30 mouse cellular contexts compared by ENCODE assay signal in genomic region chr8:46326715-46327114, GRCm38 (mm10). TPM values are rescaled to one million over a fixed set of nuclear protein-coding genes. Genes with fewer than 3 reads are reported as not detected.
DNase-seq lines count a peak whose midpoint lies in the region; ATAC-seq and TF ChIP-seq lines count a peak whose summit lies in the region.
"Had no signal": no experiment of that assay in that cellular context is flagged by ENCODE, and none has a peak within 500 bp of the region (broad histone marks: within the 10 kb centered on the region; RNA-seq: fewer than 3 reads in every experiment).

No protein-coding gene starts in this region.

- H3K4me2 ChIP-seq in liver, postnatal 0 days (ENCODE audit: low read depth, low read length), result no peak overlapping the region
- no peak overlapping the region for H3K4me2 ChIP-seq in liver, embryonic 11.5 days
- H3K4me2 ChIP-seq in forebrain, embryonic 12.5 days, result no peak overlapping the region
- H3K4me2 ChIP-seq: embryonic facial prominence, embryonic 13.5 days; hindbrain, embryonic 13.5 days; intestine, embryonic 15.5 days had no signal

- H3K9ac ChIP-seq in liver, postnatal 0 days (replicated peaks), result no peak overlapping the region
- no peak overlapping the region for H3K9ac ChIP-seq in liver, embryonic 11.5 days (ENCODE audit: low read depth, low read length)
- no peak overlapping the region for H3K9ac ChIP-seq in forebrain, embryonic 12.5 days
- H3K9ac ChIP-seq: embryonic facial prominence, embryonic 13.5 days; forebrain, postnatal 0 days; hindbrain, embryonic 13.5 days; intestine, embryonic 15.5 days had no signal

- no peaks in the 10 kb centered on the region for H3K27me3 ChIP-seq in liver, postnatal 0 days (ENCODE audit: insufficient read depth, low read length)
- H3K27me3 ChIP-seq in liver, embryonic 11.5 days (replicated peaks; ENCODE audit: control insufficient read depth, insufficient read depth, low read length), result no peaks in the 10 kb centered on the region
- H3K27me3 ChIP-seq in forebrain, embryonic 12.5 days, result no peaks in the 10 kb centered on the region
- H3K27me3 ChIP-seq: embryonic facial prominence, embryonic 13.5 days; hindbrain, embryonic 13.5 days; intestine, embryonic 15.5 days had no signal

- WGBS in liver, postnatal 0 days (ENCODE audit: insufficient replicate concordance), result 59% methylated on average over 5 of the region's 5 CpGs
- 81% methylated on average over 5 of the region's 5 CpGs for WGBS in liver, embryonic 11.5 days
- 79% methylated on average over 5 of the region's 5 CpGs for WGBS in forebrain, embryonic 12.5 days

- ATAC-seq in liver, postnatal 0 days, result peak; percentile 53
- ATAC-seq in liver, embryonic 11.5 days (replicated peaks; ENCODE audit: low FRiP score), result no peak
- peak; percentile 97 for ATAC-seq in megakaryocyte, adult 5-6 weeks (ENCODE audit: poor library complexity, severe bottlenecking)
- ATAC-seq in forebrain, embryonic 12.5 days (ENCODE audit: low FRiP score), result no peak
- ATAC-seq: activated CD4-positive, CD25-positive, alpha-beta regulatory T cell, adult 4 months; forebrain, embryonic 14.5 days; forebrain, postnatal 0 days; hindbrain, embryonic 16.5 days; intestine, embryonic 15.5 days had no signal

- 0 out of 2 replicates have a peak, but pooled peaks cover 4% of the 10 kb centered on the region for H3K4me1 ChIP-seq in liver, postnatal 0 days (ENCODE audit: insufficient read depth)
- H3K4me1 ChIP-seq in liver, embryonic 11.5 days (replicated peaks; ENCODE audit: control insufficient read depth, insufficient read depth, low read length), result no peaks in the 10 kb centered on the region; the same call in none of the 2 replicates
- H3K4me1 ChIP-seq in forebrain, embryonic 12.5 days, result no peaks in the 10 kb centered on the region
- H3K4me1 ChIP-seq: embryonic facial prominence, embryonic 10.5 days; forebrain, embryonic 10.5 days; hindbrain, embryonic 13.5 days had no signal

- H3K27ac ChIP-seq in liver, postnatal 0 days (ENCODE audit: low read depth), result no peak overlapping the region
- H3K27ac ChIP-seq in liver, embryonic 11.5 days (ENCODE audit: low read depth, low read length), result no peak overlapping the region
- no peak overlapping the region for H3K27ac ChIP-seq in forebrain, embryonic 12.5 days
- H3K27ac ChIP-seq: embryonic facial prominence, embryonic 10.5 days; embryonic facial prominence, embryonic 13.5 days; forebrain, embryonic 10.5 days; gastrocnemius, adult 2 months; hindbrain, embryonic 10.5 days; hindbrain, embryonic 13.5 days; intestine, embryonic 15.5 days had no signal

- no peak overlapping the region for H3K4me3 ChIP-seq in liver, postnatal 0 days (ENCODE audit: low read depth, low read length)
- no peak overlapping the region for H3K4me3 ChIP-seq in liver, embryonic 11.5 days (ENCODE audit: low read depth, low read length)
- no peak overlapping the region for H3K4me3 ChIP-seq in forebrain, embryonic 12.5 days (replicated peaks)
- H3K4me3 ChIP-seq: embryonic facial prominence, embryonic 10.5 days; embryonic facial prominence, embryonic 13.5 days; erythroblast, embryonic 14.5 days; forebrain, embryonic 10.5 days; gastrocnemius, adult 2 months; hindbrain, embryonic 10.5 days; hindbrain, embryonic 13.5 days; intestine, embryonic 15.5 days had no signal

- peak; percentile 59 for DNase-seq in heart, adult 11 months
- DNase-seq in heart, postnatal 4 days, result no peak
- DNase-seq in liver, postnatal 0 days, result no peak
- no peak for DNase-seq in liver, embryonic 11.5 days (ENCODE audit: low spot score)
- DNase-seq: adrenal gland, adult 8-10 months; cerebellum, adult 11 months; cerebellum, adult 8-10 months; cerebellum, postnatal 36 days; embryo, embryonic 11 days; forebrain, postnatal 0 days; gastrocnemius, adult 2 months; gastrocnemius, postnatal 14 days; heart, adult 18-20 months had no signal

- H3K9me3 ChIP-seq in liver, postnatal 0 days (ENCODE audit: low read length), result no peaks in the 10 kb centered on the region
- peaks cover 4% of the 10 kb centered on the region for H3K9me3 ChIP-seq in liver, embryonic 11.5 days (ENCODE audit: control insufficient read depth, low read length)
- peaks cover 5% of the 10 kb centered on the region; the same call in 1 of the 2 replicates for H3K9me3 ChIP-seq in forebrain, embryonic 12.5 days
- H3K9me3 ChIP-seq: embryonic facial prominence, embryonic 13.5 days; intestine, embryonic 15.5 days had no signal

- TF ChIP-seq CTCF in liver, postnatal 0 days (IDR thresholded peaks at IDR 0.05; ENCODE audit: low read depth), result no peak

- no peak for TF ChIP-seq EP300 in liver, postnatal 0 days (IDR thresholded peaks at IDR 0.05; ENCODE audit: low read depth)

- H3K36me3 ChIP-seq in liver, postnatal 0 days (replicated peaks; ENCODE audit: insufficient read depth, low read length), result no peaks in the 10 kb centered on the region
- H3K36me3 ChIP-seq in liver, embryonic 11.5 days (ENCODE audit: control insufficient read depth, insufficient read depth, low read length), result no peaks in the 10 kb centered on the region
- H3K36me3 ChIP-seq in forebrain, embryonic 12.5 days (replicated peaks), result no peaks in the 10 kb centered on the region
- H3K36me3 ChIP-seq: embryonic facial prominence, embryonic 10.5 days; embryonic facial prominence, embryonic 13.5 days; forebrain, embryonic 10.5 days; hindbrain, embryonic 10.5 days; hindbrain, embryonic 13.5 days; intestine, embryonic 15.5 days had no signal

RNA-seq across cellular contexts. Expression of gene Helt, which starts 32.2 kb away (rescaled TPM):
- total RNA-seq in heart, postnatal 4 days (2021), result not detected
- polyA plus RNA-seq in liver, postnatal 0 days (2015; fragmentation: Nextera tagmentation; extraction: Ambion mirVana), result not detected in 2 replicates
- not detected in 2 replicates for polyA plus RNA-seq in liver, embryonic 11.5 days (2014; fragmentation: Nextera tagmentation; extraction: Ambion mirVana)
- total RNA-seq in megakaryocyte, adult 5-6 weeks (2015), result not detected in 2 replicates
- total RNA-seq in megakaryocyte, adult 5-6 weeks (2017), result not detected in 2 replicates
- 11.1 and 13.0 TPM in 2 replicates for polyA plus RNA-seq in forebrain, embryonic 12.5 days (2016; fragmentation: Nextera tagmentation; extraction: Ambion mirVana)
- total RNA-seq: adrenal gland, postnatal 36 days; ES-E14; gastrocnemius, postnatal 4 days had no signal
- polyA plus RNA-seq: activated CD4-positive, CD25-positive, alpha-beta regulatory T cell, adult 4 months; embryonic facial prominence, embryonic 13.5 days; erythroblast, embryonic 14.5 days; heart, embryonic 14.5 days; heart, postnatal 0 days; hindbrain, embryonic 16.5 days; intestine, embryonic 15.5 days had no signal

Comparison
In these comparisons a context has a peak if more than half of its experiments do, and no peak if none do; other contexts are left out.
1. ATAC-seq: peak in liver, postnatal 0 days (single experiment) and megakaryocyte, adult 5-6 weeks (single experiment); none in liver, embryonic 11.5 days (single experiment) and forebrain, embryonic 12.5 days (single experiment).
2. RNA of gene Helt, which starts 32.2 kb away (polyA plus RNA-seq): 11.1 to 13.0 TPM in forebrain, embryonic 12.5 days; not detected in liver, postnatal 0 days and not detected in liver, embryonic 11.5 days; every median in the first group is over 10 times any median in the second.